Mouse (Mus musculus) ES-E14 (cell line): Measurements from ENCODE around the gene Gps2. TPM values are rescaled to one million over a fixed set of nuclear protein-coding genes. Genes with fewer than 3 reads are reported as not detected.

ENCODE experiments used
- DNase-seq: peaks from one replicate; pipeline ENCODE4 v3.0.0-alpha.2; 2013; ENCODE audit warnings: low read depth, low spot score
- H3K27ac ChIP-seq: 2 replicates; pipeline ENCODE4 v1.5.1; 2012; ENCODE audit warnings: low read depth, mild to moderate bottlenecking, low read length, moderate library complexity, mixed read lengths; ENCODE audit not compliant: poor library complexity, insufficient read depth, severe bottlenecking
- H3K36me3 ChIP-seq: 2 replicates; pipeline ENCODE4 v1.6.1; 2012; ENCODE audit warnings: mild to moderate bottlenecking, low read length, moderate library complexity, mixed read lengths; ENCODE audit not compliant: control insufficient read depth, poor library complexity, insufficient read depth, severe bottlenecking
- H3K4me1 ChIP-seq, 2 experiments: fragments of 150-350 bp in 1 of 2; sonication (generic) in 1 of 2; 2 replicates each; pipeline ENCODE4 v1.6.1; 2012; ENCODE audit warnings: low read length in 2 of 2, mild to moderate bottlenecking in 1 of 2, mixed read lengths in 1 of 2; ENCODE audit not compliant: control insufficient read depth in 2 of 2, insufficient read depth in 2 of 2, poor library complexity in 1 of 2
- H3K4me3 ChIP-seq, 2 experiments: fragments of 150-350 bp in 1 of 2; sonication (generic) in 1 of 2; 2 replicates each; pipeline ENCODE4 v1.5.1; 2012; ENCODE audit warnings: low read length in 2 of 2, low read depth in 1 of 2, mild to moderate bottlenecking in 1 of 2, mixed read lengths in 1 of 2; ENCODE audit not compliant: insufficient read depth in 1 of 2, poor library complexity in 1 of 2, severe bottlenecking in 1 of 2
- H3K9ac ChIP-seq: 2 replicates; pipeline ENCODE4 v1.6.1; 2012; ENCODE audit warnings: low read depth, mild to moderate bottlenecking, low read length, mixed read lengths; ENCODE audit not compliant: poor library complexity, insufficient read depth, severe bottlenecking
- H3K9me3 ChIP-seq: fragments of 150-350 bp; sonication (generic); 2 replicates; pipeline ENCODE4 v1.6.1; 2012; ENCODE audit warnings: low read depth, mild to moderate bottlenecking, low read length; ENCODE audit not compliant: control insufficient read depth, insufficient read depth
- CHD2 ChIP-seq: IDR thresholded peaks from 2 replicates; pipeline ENCODE4 v1.6.1; 2014; ENCODE audit warnings: mild to moderate bottlenecking, low read depth, low read length, inconsistent platforms
- HCFC1 ChIP-seq: IDR thresholded peaks from 2 replicates; pipeline ENCODE4 v1.6.1; 2012; ENCODE audit warnings: low read length, inconsistent platforms, borderline replicate concordance; ENCODE audit not compliant: insufficient read depth
- MAFK ChIP-seq: IDR thresholded peaks from 2 replicates; pipeline ENCODE4 v1.6.1; 2014; ENCODE audit warnings: mild to moderate bottlenecking, low read depth, low read length, inconsistent platforms; ENCODE audit not compliant: insufficient read depth
- ZC3H11A ChIP-seq: IDR thresholded peaks from 2 replicates; pipeline ENCODE4 v1.6.1; 2012; ENCODE audit warnings: low read depth, mild to moderate bottlenecking, inconsistent platforms, low read length, borderline replicate concordance
- ZNF384 ChIP-seq: IDR thresholded peaks from 2 replicates; pipeline ENCODE4 v1.6.1; 2012; ENCODE audit warnings: low read depth, low read length, inconsistent platforms
- in situ Hi-C, 2 experiments: fragments of 600-800 bp; cut with MboI; formaldehyde crosslinking; loops; one replicate each; pipeline ENCODE4 v1.15.1; 2025; ENCODE audit warnings: low sequenced_read_pairs in 2 of 2, inconsistent platforms in 1 of 2; ENCODE audit not compliant: unreplicated experiment in 2 of 2
- total RNA-seq: library from RNA; depleted of rRNA; stranded (reverse); fragments of 300-350 nt; gene quantifications from 2 replicates; pipeline ENCODE4 v1.2.3, GENCODE M21; 2012

Gene Gps2
- total RNA-seq, 1 experiment: 15.5 TPM

GRCm38 (mm10) chr11:69876867-69877266 lies 36.8 kb upstream of the Gps2 start:
- in situ Hi-C loops: loop anchor here in 1 of 2 experiments (10.0 kb wide), 1 partner anchor 72 kb away; the partner anchor contains the start of genes Fgf11 and Tmem102
- no peaks in the 10 kb centered on the region for H3K9me3 ChIP-seq
- TF ChIP-seq ZNF384 (no peak), MAFK (no peak), ZC3H11A (peak; percentile 59; the same call in 1 of the 2 replicates), HCFC1 (no peak)
- DNase-seq: peak; percentile 97
- H3K36me3 ChIP-seq: no peaks in the 10 kb centered on the region
- H3K9ac ChIP-seq: peak overlapping the region; percentile 56; the same call in 1 of the 2 replicates
- peak overlapping the region; percentile 22 to 26 for H3K4me3 ChIP-seq
- H3K27ac ChIP-seq: peak overlapping the region; percentile 67; the same call in 1 of the 2 replicates
- H3K4me1 ChIP-seq: peaks cover 4 to 27% of the 10 kb centered on the region in 2 experiments; a peak in 3 of 4 replicates

- Histone ChIP-seq H3K4me1 (peaks cover 4 to 27% of the 10 kb centered on the region in 2 experiments; a peak in 3 of 4 replicates), H3K4me3 (peak within 1 kb of the TSS; percentile 22 to 26), H3K9ac (peak within 1 kb of the TSS; percentile 56; the same call in 1 of the 2 replicates), H3K27ac (peak within 1 kb of the TSS; percentile 67; the same call in 1 of the 2 replicates), H3K36me3 (no peaks in the 10 kb centered on the region), H3K9me3 (no peaks in the 10 kb centered on the region)
- in situ Hi-C loops: loop anchor here in 1 of 2 experiments (10.0 kb wide), 1 partner anchor 73 kb away; the partner anchor contains the start of genes Fgf11 and Tmem102
- no peak for DNase-seq
- TF ChIP-seq ZNF384: no peak
- no peak for TF ChIP-seq HCFC1
- no peak for TF ChIP-seq MAFK
- no peak for TF ChIP-seq ZC3H11A
- no peak for TF ChIP-seq CHD2
Observed at GRCm38 (mm10) chr11:69877878-69878277, 35.8 kb upstream of the Gps2 start, which contains the start of gene Tmem95. Tmem95 (minus strand) TSS chr11:69878018.

- Histone ChIP-seq H3K9me3 (no peaks in the 10 kb centered on the region), H3K36me3 (no peaks in the 10 kb centered on the region), H3K4me1 (peaks cover 4 to 27% of the 10 kb centered on the region in 2 experiments; a peak in 3 of 4 replicates), H3K9ac (no peak overlapping the region), H3K27ac (no peak overlapping the region), H3K4me3 (no peak overlapping the region)
- in situ Hi-C loops: loop anchor here in 1 of 2 experiments (10.0 kb wide), 1 partner anchor 74 kb away; the partner anchor contains the start of genes Fgf11 and Tmem102
- no peak for TF ChIP-seq ZNF384
- no peak for TF ChIP-seq ZC3H11A
- no peak for TF ChIP-seq HCFC1
- no peak for TF ChIP-seq MAFK
- TF ChIP-seq CHD2: no peak
- no peak for DNase-seq
Observed at GRCm38 (mm10) chr11:69878399-69878798, 35.3 kb upstream of the Gps2 start.

- no peak for TF ChIP-seq ZC3H11A
- no peak for TF ChIP-seq MAFK
- TF ChIP-seq CHD2: no peak
- TF ChIP-seq HCFC1: no peak
- no peak for TF ChIP-seq ZNF384
- Histone ChIP-seq H3K4me1 (peaks cover 4 to 27% of the 10 kb centered on the region in 2 experiments; a peak in 3 of 4 replicates), H3K27ac (no peak overlapping the region), H3K4me3 (no peak overlapping the region; a peak in 1 of 4 replicates), H3K36me3 (no peaks in the 10 kb centered on the region), H3K9ac (no peak overlapping the region; the same call in 1 of the 2 replicates), H3K9me3 (no peaks in the 10 kb centered on the region)
- in situ Hi-C loops: loop anchor here in 1 of 2 experiments (10.0 kb wide), 1 partner anchor 74 kb away; the partner anchor contains the start of genes Fgf11 and Tmem102
- no peak for DNase-seq
Observed at GRCm38 (mm10) chr11:69878952-69879351, 34.7 kb upstream of the Gps2 start.
